Mouse (Mus musculus): ENCODE measurements around the gene Tgfbr2. TPM values are rescaled to one million over a fixed set of nuclear protein-coding genes. Genes with fewer than 3 reads are reported as not detected.

Gene Tgfbr2
- total RNA-seq (2021), result 10 to 100 TPM; 61.3 to 82.4 TPM
- long read RNA-seq, experiment 1, full-length matches to known transcripts, result 16 of 24 reads
- long read RNA-seq, experiment 1, partial matches to known transcripts, result 4 of 24 reads
- long read RNA-seq, experiment 1, other reads (novel, unspliced or antisense), result 4 of 24 reads
- long read RNA-seq, experiment 2, full-length matches to known transcripts, result 6 of 27 reads
- long read RNA-seq, experiment 2, partial matches to known transcripts, result 1 of 27 reads
- long read RNA-seq, experiment 2, other reads (novel, unspliced or antisense), result 20 of 27 reads

- peak; percentile 81 for DNase-seq (ENCODE audit: low spot score in 2 of 2)
These were observed at the start of gene Tgfbr2 for GRCm38 (mm10) chr9:116174481-116175461. Tgfbr2 (minus strand) TSS chr9:116175360.

- DNase-seq (ENCODE audit: low spot score in 2 of 2), result no peak
These were observed 48.2 kb upstream of the Tgfbr2 start for GRCm38 (mm10) chr9:116223368-116223767.

GRCm38 (mm10) chr9:116222643-116223042 lies 47.5 kb upstream of the Tgfbr2 start:
- no peak for DNase-seq (ENCODE audit: low spot score in 2 of 2)

- DNase-seq (ENCODE audit: low spot score in 2 of 2), result no peak
These were observed 46.8 kb upstream of the Tgfbr2 start for GRCm38 (mm10) chr9:116222000-116222399.

GRCm38 (mm10) chr9:116221565-116221964 lies 46.4 kb upstream of the Tgfbr2 start:
- no peak for DNase-seq (ENCODE audit: low spot score in 2 of 2)

- no peak for DNase-seq (ENCODE audit: low spot score in 2 of 2)
These were observed 45.5 kb upstream of the Tgfbr2 start for GRCm38 (mm10) chr9:116220616-116221015.

GRCm38 (mm10) chr9:116220159-116220515 lies 45.0 kb upstream of the Tgfbr2 start:
- no peak for DNase-seq (ENCODE audit: low spot score in 2 of 2)

- no peak for DNase-seq (ENCODE audit: low spot score in 2 of 2)
These were observed 44.3 kb upstream of the Tgfbr2 start for GRCm38 (mm10) chr9:116219234-116220158.

- no peak for DNase-seq (ENCODE audit: low spot score in 2 of 2)
These were observed 43.6 kb upstream of the Tgfbr2 start for GRCm38 (mm10) chr9:116218780-116219179.

- DNase-seq (ENCODE audit: low spot score in 2 of 2), result no peak
These were observed 41.9 kb upstream of the Tgfbr2 start for GRCm38 (mm10) chr9:116217099-116217498.

- no peak for DNase-seq (ENCODE audit: low spot score in 2 of 2)
These were observed 41.5 kb upstream of the Tgfbr2 start for GRCm38 (mm10) chr9:116216677-116217076.

- DNase-seq (ENCODE audit: low spot score in 2 of 2), result no peak
These were observed 39.1 kb upstream of the Tgfbr2 start for GRCm38 (mm10) chr9:116214296-116214695.

GRCm38 (mm10) chr9:116212915-116213619 lies 37.9 kb upstream of the Tgfbr2 start:
- DNase-seq (ENCODE audit: low spot score in 2 of 2), result no peak

- DNase-seq (ENCODE audit: low spot score in 2 of 2), result no peak
These were observed 36.9 kb upstream of the Tgfbr2 start for GRCm38 (mm10) chr9:116212069-116212468.

- DNase-seq (ENCODE audit: low spot score in 2 of 2), result no peak
These were observed 33.2 kb upstream of the Tgfbr2 start for GRCm38 (mm10) chr9:116208169-116208904.

GRCm38 (mm10) chr9:116206901-116207300 lies 31.7 kb upstream of the Tgfbr2 start:
- no peak for DNase-seq (ENCODE audit: low spot score in 2 of 2)

GRCm38 (mm10) chr9:116203675-116204074 lies 28.5 kb upstream of the Tgfbr2 start:
- DNase-seq (ENCODE audit: low spot score in 2 of 2), result no peak

GRCm38 (mm10) chr9:116199127-116199526 lies 24.0 kb upstream of the Tgfbr2 start:
- no peak for DNase-seq (ENCODE audit: low spot score in 2 of 2)

GRCm38 (mm10) chr9:116198488-116198887 lies 23.3 kb upstream of the Tgfbr2 start:
- no peak for DNase-seq (ENCODE audit: low spot score in 2 of 2)
